13 mouse cellular contexts compared by ENCODE assay signal in the genomic region with DNA sequence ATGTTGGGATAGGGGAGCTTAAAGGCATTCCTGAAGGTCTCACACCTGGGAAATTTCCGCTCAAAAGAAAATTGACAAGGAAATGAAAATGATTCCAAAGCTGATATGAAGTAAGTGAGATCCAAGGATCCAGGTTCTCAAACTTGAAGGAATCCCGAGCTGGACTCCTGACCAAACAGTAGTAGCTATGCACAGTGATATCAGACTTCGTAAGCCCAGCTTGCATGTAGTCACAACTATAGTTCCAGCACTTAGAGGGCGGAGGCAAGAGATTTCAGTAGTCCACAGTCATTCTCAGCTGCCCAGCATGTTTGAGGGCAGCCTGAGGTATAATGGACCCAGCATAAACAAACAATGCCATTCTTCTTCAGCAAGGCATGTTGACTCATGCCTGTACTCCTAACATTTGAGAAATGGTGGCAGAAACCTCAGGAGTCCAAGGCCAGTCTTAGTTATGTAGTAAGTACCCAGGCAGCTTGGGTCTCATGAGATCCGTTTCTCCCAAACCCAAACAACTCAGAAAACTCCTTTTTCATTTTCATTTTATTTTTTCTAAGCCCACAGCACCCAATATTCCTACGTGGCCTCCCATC. TPM values are rescaled to one million over a fixed set of nuclear protein-coding genes. Genes with fewer than 3 reads are reported as not detected.
DNase-seq lines count a peak whose midpoint lies in the region; ATAC-seq and TF ChIP-seq lines count a peak whose summit lies in the region.
"Had no signal": no experiment of that assay in that cellular context is flagged by ENCODE, and none has a peak within 500 bp of the region (broad histone marks: within the 10 kb centered on the region; RNA-seq: fewer than 3 reads in every experiment).

No protein-coding gene starts in this region.

- H3K4me1 ChIP-seq in heart, embryonic 16.5 days (ENCODE audit: control insufficient read depth, insufficient read depth, low read length): peaks cover 16% of the 10 kb centered on the region
- H3K4me1 ChIP-seq in heart, adult 2 months (ENCODE audit: control insufficient read depth, insufficient read depth, low read length): no peaks in the 10 kb centered on the region; the same call in 1 of the 2 replicates
- no peaks in the 10 kb centered on the region for H3K4me1 ChIP-seq in limb, embryonic 11.5 days (ENCODE audit: control insufficient read depth, insufficient read depth, low read length)

- TF ChIP-seq POLR2A in heart, adult 2 months (IDR thresholded peaks at IDR 0.05; ENCODE audit: insufficient read depth, low read depth, low read length): no peak

- H3K9me3 ChIP-seq in heart, embryonic 16.5 days (replicated peaks; ENCODE audit: control insufficient read depth, low read length): no peaks in the 10 kb centered on the region
- H3K9me3 ChIP-seq in limb, embryonic 11.5 days (ENCODE audit: control insufficient read depth, low read length): no peaks in the 10 kb centered on the region

- H3K4me2 ChIP-seq in heart, embryonic 16.5 days (ENCODE audit: low read depth, low read length): peak overlapping the region; percentile 72
- peak overlapping the region; percentile 50; the same call in 1 of the 2 replicates for H3K4me2 ChIP-seq in limb, embryonic 11.5 days (ENCODE audit: low read depth, severe bottlenecking)

- H3K4me3 ChIP-seq in heart, embryonic 16.5 days (ENCODE audit: low read length): no peak overlapping the region
- H3K4me3 ChIP-seq in heart, adult 2 months: no peak overlapping the region
- H3K4me3 ChIP-seq in limb, embryonic 11.5 days (ENCODE audit: low read depth, low read length): no peak overlapping the region

- H3K27me3 ChIP-seq in heart, embryonic 16.5 days (ENCODE audit: control insufficient read depth, insufficient read depth, low read length): no peaks in the 10 kb centered on the region
- H3K27me3 ChIP-seq in heart, adult 2 months (ENCODE audit: control insufficient read depth, insufficient read depth, low read length): no peaks in the 10 kb centered on the region
- H3K27me3 ChIP-seq in limb, embryonic 11.5 days (ENCODE audit: control insufficient read depth, insufficient read depth, low read length): no peaks in the 10 kb centered on the region

- ATAC-seq in heart, embryonic 16.5 days (replicated peaks; ENCODE audit: extremely low read depth, insufficient read depth, low FRiP score): no peak
- ATAC-seq in limb, embryonic 11.5 days (ENCODE audit: insufficient number of reproducible peaks, low FRiP score, low TSS enrichment, low read depth): no peak
- no peak for ATAC-seq in activated CD4-positive, CD25-positive, alpha-beta regulatory T cell, adult 4 months

- H3K36me3 ChIP-seq in heart, embryonic 16.5 days (ENCODE audit: control insufficient read depth, insufficient read depth): no peaks in the 10 kb centered on the region
- peaks cover 2% of the 10 kb centered on the region for H3K36me3 ChIP-seq in heart, adult 2 months (ENCODE audit: control insufficient read depth, insufficient read depth, low read length)
- no peaks in the 10 kb centered on the region for H3K36me3 ChIP-seq in limb, embryonic 11.5 days (ENCODE audit: control insufficient read depth, insufficient read depth, low read length)

- TF ChIP-seq CTCF in heart, adult 2 months (IDR thresholded peaks at IDR 0.05): no peak

- no peak overlapping the region for H3K9ac ChIP-seq in heart, embryonic 16.5 days (ENCODE audit: low read length)
- H3K9ac ChIP-seq in heart, adult 2 months (ENCODE audit: low read depth, low read length): no peak overlapping the region
- H3K9ac ChIP-seq in limb, embryonic 11.5 days (ENCODE audit: low read length): no peak overlapping the region

- 82% methylated on average over 6 of the region's 6 CpGs for WGBS in heart, embryonic 16.5 days
- WGBS in heart, adult 2 months: 89% methylated on average over 6 of the region's 6 CpGs
- 86% methylated on average over 6 of the region's 6 CpGs for WGBS in limb, embryonic 11.5 days

- H3K27ac ChIP-seq in heart, embryonic 16.5 days (ENCODE audit: low read length): no peak overlapping the region
- no peak overlapping the region for H3K27ac ChIP-seq in heart, adult 2 months
- H3K27ac ChIP-seq in limb, embryonic 11.5 days (replicated peaks; ENCODE audit: low read depth, low read length): no peak overlapping the region

- no peaks in the 10 kb centered on the region for H3K79me2 ChIP-seq in heart, adult 2 months (replicated peaks; ENCODE audit: control insufficient read depth, insufficient read depth, low read length)

- no peak for DNase-seq in heart, adult 2 months
- peak; percentile 58 for DNase-seq in 3134 (ENCODE audit: extremely low read depth, insufficient read length, low spot score)
- peak; percentile 27 for DNase-seq in embryo, embryonic 9.5 days (ENCODE audit: extremely low spot score)
- DNase-seq in limb, embryonic 11.5 days (ENCODE audit: low spot score): peak; percentile 21
- no peak for DNase-seq in cerebellum, postnatal 25 days
- DNase-seq in layer of hippocampus, postnatal 10 days (ENCODE audit: low spot score in 2 of 2): no peak
- DNase-seq: cerebellum, adult 11-12 months; heart, postnatal 10 days; kidney, postnatal 10 days; left cerebral cortex, postnatal 4 days had no signal

- no peak for TF ChIP-seq EP300 in heart, adult 2 months (IDR thresholded peaks at IDR 0.05; ENCODE audit: insufficient read depth, low read depth, low read length)

- intact Hi-C loops in heart, adult 2 months (cut with DNase I): loop anchor here (2.0 to 10.0 kb wide), 2 partner anchors 59 to 1927 kb away; partner anchors contain the start of genes Hist1h1e, Hist1h2ak, Hist1h2bn and Hist1h4k

RNA-seq across cellular contexts. Expression of gene Hist1h2ac, which starts 1.7 kb away (rescaled TPM):
- polyA plus RNA-seq in heart, embryonic 16.5 days (2015; fragmentation: Nextera tagmentation; extraction: Ambion mirVana): 0.52 and 0.75 TPM in 2 replicates
- 1 to 10 TPM; 1.3 to 1.6 TPM for total RNA-seq in heart, adult 2 months (2021)
- 0.57 and 0.76 TPM in 2 replicates for polyA plus RNA-seq in heart, adult 2 months (2012; rRNA removed)
- polyA plus RNA-seq in limb, embryonic 11.5 days (2014; fragmentation: Nextera tagmentation; extraction: Ambion mirVana): 0.96 and 1.0 TPM in 2 replicates
- under 1 TPM in 1 of 2 experiments, not detected in 1; 0.28 TPM for polyA plus RNA-seq in activated CD4-positive, CD25-positive, alpha-beta regulatory T cell, adult 4 months (2017; shearing (Covaris generic))
- 1 to 10 TPM; 2.6 to 3.3 TPM for total RNA-seq in layer of hippocampus, postnatal 10 days (2021)

RNA-seq across cellular contexts. Expression of gene Hist1h2bc, which starts 1.9 kb away (rescaled TPM):
- polyA plus RNA-seq in heart, embryonic 16.5 days (2015; fragmentation: Nextera tagmentation; extraction: Ambion mirVana): 49.7 and 53.7 TPM in 2 replicates
- 10 to 100 TPM; 73.4 to 78.7 TPM for total RNA-seq in heart, adult 2 months (2021)
- 119 and 135 TPM in 2 replicates for polyA plus RNA-seq in heart, adult 2 months (2012; rRNA removed)
- 19.9 and 21.1 TPM in 2 replicates for polyA plus RNA-seq in limb, embryonic 11.5 days (2014; fragmentation: Nextera tagmentation; extraction: Ambion mirVana)
- 1 to 10 TPM in 1 of 2 experiments, under 1 TPM in 1; 0.85 to 5.4 TPM for polyA plus RNA-seq in activated CD4-positive, CD25-positive, alpha-beta regulatory T cell, adult 4 months (2017; shearing (Covaris generic))
- 10 to 100 TPM; 27.9 to 28.0 TPM for total RNA-seq in layer of hippocampus, postnatal 10 days (2021)

RNA-seq across cellular contexts. Expression of gene Hist1h1t, which starts 13.5 kb away (rescaled TPM):
- not detected in 2 replicates for polyA plus RNA-seq in heart, embryonic 16.5 days (2015; fragmentation: Nextera tagmentation; extraction: Ambion mirVana)
- total RNA-seq in heart, adult 2 months (2021): not detected
- not detected in 2 replicates for polyA plus RNA-seq in heart, adult 2 months (2012; rRNA removed)
- polyA plus RNA-seq in limb, embryonic 11.5 days (2014; fragmentation: Nextera tagmentation; extraction: Ambion mirVana): 0.28 TPM in 1 of 2 replicates, not detected in the other
- not detected for polyA plus RNA-seq in activated CD4-positive, CD25-positive, alpha-beta regulatory T cell, adult 4 months (2017; shearing (Covaris generic))
- not detected for total RNA-seq in layer of hippocampus, postnatal 10 days (2021)
- total RNA-seq: left cerebral cortex, postnatal 4 days; monocyte, adult 5-6 weeks had no signal

RNA-seq across cellular contexts. Expression of gene Hist1h4c, which starts 16.2 kb away (rescaled TPM):
- 1.9 and 2.8 TPM in 2 replicates for polyA plus RNA-seq in heart, embryonic 16.5 days (2015; fragmentation: Nextera tagmentation; extraction: Ambion mirVana)
- total RNA-seq in heart, adult 2 months (2021): 10 to 100 TPM; 42.3 to 45.8 TPM
- polyA plus RNA-seq in heart, adult 2 months (2012; rRNA removed): 1.5 and 3.2 TPM in 2 replicates
- polyA plus RNA-seq in limb, embryonic 11.5 days (2014; fragmentation: Nextera tagmentation; extraction: Ambion mirVana): 6.6 and 7.9 TPM in 2 replicates
- 1 to 10 TPM in 1 of 2 experiments, under 1 TPM in 1; 0.57 to 7.4 TPM for polyA plus RNA-seq in activated CD4-positive, CD25-positive, alpha-beta regulatory T cell, adult 4 months (2017; shearing (Covaris generic))
- 100 to 1,000 TPM; 102 to 111 TPM for total RNA-seq in layer of hippocampus, postnatal 10 days (2021)

RNA-seq across cellular contexts. Expression of gene Hfe, which starts 28.6 kb away (rescaled TPM):
- polyA plus RNA-seq in heart, embryonic 16.5 days (2015; fragmentation: Nextera tagmentation; extraction: Ambion mirVana): 11.7 and 14.9 TPM in 2 replicates
- 10 to 100 TPM; 58.9 to 62.8 TPM for total RNA-seq in heart, adult 2 months (2021)
- polyA plus RNA-seq in heart, adult 2 months (2012; rRNA removed): 16.8 and 21.1 TPM in 2 replicates
- 2.1 and 3.7 TPM in 2 replicates for polyA plus RNA-seq in limb, embryonic 11.5 days (2014; fragmentation: Nextera tagmentation; extraction: Ambion mirVana)
- polyA plus RNA-seq in activated CD4-positive, CD25-positive, alpha-beta regulatory T cell, adult 4 months (2017; shearing (Covaris generic)): under 1 TPM in 1 of 2 experiments, not detected in 1; 0.80 TPM
- total RNA-seq in layer of hippocampus, postnatal 10 days (2021): 1 to 10 TPM; 3.4 to 5.9 TPM

Comparison
In these comparisons a context has a peak if more than half of its experiments do, and no peak if none do; other contexts are left out.
1. DNase-seq: peak in 3134 (single experiment), embryo, embryonic 9.5 days (single experiment) and limb, embryonic 11.5 days (single experiment); none in heart, adult 2 months (0 of 2), cerebellum, postnatal 25 days (0 of 2) and layer of hippocampus, postnatal 10 days (0 of 2).